Mouse (Mus musculus) heart, adult 2 months (tissue): ENCODE results near the gene Tnfrsf1a.

Experiments used
- CTCF ChIP-seq: fragments of 200-600 bp; IDR thresholded peaks from 2 replicates; pipeline ENCODE4 v1.8.1; 2022; ENCODE audit warnings: antibody characterized with exemption, mild to moderate bottlenecking, moderate library complexity
- EP300 ChIP-seq: fragments of 200-500 bp; IDR thresholded peaks from 2 replicates; pipeline ENCODE4 v1.6.1; 2011; ENCODE audit warnings: low read depth, low read length, control low read depth; ENCODE audit not compliant: insufficient read depth
- POLR2A ChIP-seq: fragments of 200-500 bp; IDR thresholded peaks from 2 replicates; pipeline ENCODE4 v1.6.1; 2011; ENCODE audit warnings: mild to moderate bottlenecking, low read depth, low read length, control low read depth; ENCODE audit not compliant: insufficient read depth

GRCm38 (mm10) chr6:125360846-125361245 lies 11.7 kb downstream of the Tnfrsf1a start:
- no peak for TF ChIP-seq CTCF
- TF ChIP-seq EP300: no peak
- TF ChIP-seq POLR2A: no peak
